Mouse (Mus musculus) brain, embryonic 14.5 days (tissue): Measurements from ENCODE around the gene Hist1h2ba. TPM values are rescaled to one million over a fixed set of nuclear protein-coding genes. Genes with fewer than 3 reads are reported as not detected.

Experiments
- DNase-seq: peaks from one replicate; pipeline ENCODE4 v3.0.0-alpha.2; 2011; ENCODE audit warnings: low read depth
- CTCF ChIP-seq: fragments of 200-500 bp; IDR thresholded peaks from 2 replicates; pipeline ENCODE4 v1.5.1; 2012; ENCODE audit warnings: inconsistent platforms, mild to moderate bottlenecking, moderate library complexity, borderline replicate concordance; ENCODE audit not compliant: insufficient read depth, insufficient read length; ENCODE audit errors: extremely low read depth
- POLR2A ChIP-seq: fragments of 200-500 bp; IDR thresholded peaks from 2 replicates; pipeline ENCODE4 v1.6.1; 2012; ENCODE audit warnings: mild to moderate bottlenecking, inconsistent platforms, borderline replicate concordance; ENCODE audit not compliant: poor library complexity, insufficient read depth, insufficient read length, severe bottlenecking; ENCODE audit errors: extremely low read depth
- polyA plus RNA-seq: library from polyadenylated mRNA; depleted of rRNA; stranded (reverse); fragments of >200 nt; gene quantifications from 2 replicates; pipeline ENCODE4 v1.2.3, GENCODE M21; 2012

Hist1h2ba gene
- polyA plus RNA-seq, 1 experiment = not detected

DNA sequence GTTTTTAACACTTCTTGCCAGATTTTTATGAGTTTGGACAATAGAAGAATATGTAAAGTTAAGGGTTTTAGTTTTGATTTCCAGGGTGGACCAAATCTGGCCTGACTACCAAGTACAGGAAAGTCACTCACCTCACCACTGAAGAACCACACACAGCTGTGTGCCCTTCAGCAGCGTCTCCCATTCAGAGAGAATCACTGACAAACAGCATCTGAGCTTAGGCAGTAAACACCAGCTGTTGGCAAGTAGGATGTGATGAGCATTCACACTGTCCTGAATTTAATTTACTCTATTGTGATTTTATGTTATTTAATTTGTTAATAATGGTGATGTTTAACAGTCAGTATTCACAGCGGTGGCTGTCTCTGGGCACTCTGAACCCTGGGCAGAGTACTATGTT lies 8.2 kb downstream of the Hist1h2ba start:
- no peak for TF ChIP-seq POLR2A
- DNase-seq = peak; percentile 42

DNA sequence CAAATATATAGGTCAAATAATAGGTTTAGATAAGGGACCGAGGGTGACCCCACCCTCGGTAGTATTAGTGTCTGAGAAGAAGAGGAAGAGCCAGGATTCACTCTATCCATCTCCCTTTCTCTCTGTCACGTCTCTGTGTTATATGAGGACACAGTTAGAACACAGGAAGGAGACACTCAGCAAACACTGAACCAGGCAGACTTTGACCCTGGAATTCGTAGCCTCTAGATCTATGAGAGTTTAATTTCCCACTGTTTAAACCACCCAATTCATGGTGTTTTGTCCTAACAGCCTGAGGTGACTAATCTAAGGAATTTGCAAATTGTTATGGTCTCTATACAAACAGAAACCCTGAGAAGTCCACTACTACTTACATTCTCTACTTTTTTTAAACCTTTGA lies 16.3 kb downstream of the Hist1h2ba start:
- no peak for TF ChIP-seq CTCF
- DNase-seq = no peak

DNA sequence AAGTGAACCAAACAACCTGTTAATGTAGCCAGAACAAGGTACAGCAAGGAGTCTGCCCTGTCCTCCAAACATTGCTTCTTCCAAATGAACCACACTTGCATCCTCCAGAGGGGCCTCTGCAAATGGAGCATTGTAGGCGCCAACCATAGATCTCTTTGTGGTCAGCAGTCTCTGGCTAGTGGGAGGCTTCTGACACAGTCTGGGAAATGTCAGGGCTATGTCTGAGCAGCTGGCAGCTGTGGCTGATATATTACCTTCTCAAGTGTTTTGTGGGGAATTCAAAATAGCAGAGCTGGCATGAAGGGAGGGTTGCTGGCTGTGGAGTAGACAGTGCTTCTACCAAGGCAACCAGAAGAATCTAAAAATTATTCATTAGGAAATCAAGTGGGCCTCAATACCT lies 17.8 kb downstream of the Hist1h2ba start:
- TF ChIP-seq CTCF = no peak
- no peak for DNase-seq

DNA sequence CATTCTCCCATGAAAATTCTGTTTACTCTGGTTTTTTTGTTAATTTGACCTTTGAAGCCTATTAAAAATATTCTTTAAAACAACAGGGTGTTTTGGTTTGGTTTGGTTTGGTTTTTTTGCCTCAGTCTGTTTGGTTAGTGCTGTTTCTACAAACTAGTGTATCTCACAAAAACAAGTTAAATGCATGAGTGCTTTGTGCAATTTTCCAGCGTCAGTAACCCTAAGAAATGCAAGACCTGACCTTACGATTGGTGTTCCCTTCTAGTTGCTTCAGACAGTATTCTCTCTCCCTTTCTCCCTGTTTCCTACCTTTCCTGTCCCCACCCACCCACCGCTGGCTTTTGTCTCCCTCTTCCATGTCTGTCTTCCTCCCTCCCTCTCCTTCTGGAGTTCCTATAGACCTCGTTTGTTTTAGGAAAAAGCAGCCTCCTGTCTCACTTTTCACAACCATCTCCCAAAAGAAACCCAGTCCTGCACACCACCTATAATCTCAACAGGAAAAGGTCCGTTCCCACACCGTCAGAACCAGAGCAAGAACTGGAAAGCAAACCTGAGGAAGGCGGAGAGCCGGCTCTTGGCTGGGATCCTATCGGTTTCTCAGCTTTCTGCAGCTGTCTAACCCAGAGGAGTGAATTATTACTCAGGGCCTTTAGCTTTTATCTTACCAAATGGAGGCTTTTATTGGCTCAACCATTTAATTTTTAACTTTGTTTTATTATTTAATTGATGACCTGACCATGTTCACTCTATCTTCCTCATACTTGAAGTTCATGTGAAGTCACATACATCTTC lies 19.4 kb downstream of the Hist1h2ba start, which contains the start of gene Slc17a4:
Gene Slc17a4 (minus strand): TSS at position 634 of the 792 bp plus-strand sequence.
- TF ChIP-seq POLR2A = no peak
- no peak for TF ChIP-seq CTCF
- no peak for DNase-seq

DNA sequence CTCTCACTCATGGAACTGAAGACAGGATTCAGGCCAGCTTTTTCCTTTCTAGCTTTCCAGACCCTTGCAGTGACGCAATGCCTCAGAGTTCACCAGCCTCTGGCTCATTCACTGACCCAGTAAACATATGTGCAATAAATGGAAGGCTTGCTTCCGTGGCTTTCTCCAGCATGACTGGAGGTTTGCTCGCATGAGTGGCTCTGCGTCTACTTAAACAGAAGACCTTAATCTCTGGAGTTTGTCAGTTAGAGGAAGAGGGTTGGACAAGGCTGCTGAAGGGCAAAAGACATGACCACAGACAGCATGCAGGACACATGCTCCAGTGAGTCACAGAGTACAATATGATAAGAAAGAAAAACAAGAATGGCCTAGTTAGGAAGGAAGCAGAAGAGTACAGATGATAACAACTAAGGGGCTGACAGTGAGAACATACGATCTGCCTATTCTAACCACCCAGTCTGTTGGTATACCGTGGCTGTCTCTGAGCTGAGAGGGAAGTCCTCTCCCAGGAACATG lies 20.1 kb downstream of the Hist1h2ba start:
- TF ChIP-seq CTCF (no peak), POLR2A (no peak)
- DNase-seq = no peak

DNA sequence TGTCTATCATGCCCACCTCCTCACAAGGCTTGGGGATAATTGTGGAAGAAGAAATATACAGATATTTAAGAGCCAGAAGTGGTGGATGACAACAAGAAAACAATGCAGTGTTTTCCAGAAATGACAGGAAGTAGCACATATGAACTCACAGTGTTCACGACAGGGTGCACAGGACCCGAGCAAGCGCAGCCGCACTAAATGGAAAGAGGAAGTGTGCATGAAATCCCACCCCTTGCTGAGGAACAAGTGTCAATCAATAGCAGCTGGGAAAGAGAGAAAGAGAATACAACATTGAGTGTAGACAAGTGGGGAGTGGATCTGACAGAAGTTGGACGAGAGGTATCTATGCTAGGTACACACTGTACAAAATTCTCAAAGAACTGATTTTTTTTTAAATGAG lies 22.6 kb downstream of the Hist1h2ba start:
- no peak for TF ChIP-seq POLR2A
- TF ChIP-seq CTCF = no peak
- no peak for DNase-seq

DNA sequence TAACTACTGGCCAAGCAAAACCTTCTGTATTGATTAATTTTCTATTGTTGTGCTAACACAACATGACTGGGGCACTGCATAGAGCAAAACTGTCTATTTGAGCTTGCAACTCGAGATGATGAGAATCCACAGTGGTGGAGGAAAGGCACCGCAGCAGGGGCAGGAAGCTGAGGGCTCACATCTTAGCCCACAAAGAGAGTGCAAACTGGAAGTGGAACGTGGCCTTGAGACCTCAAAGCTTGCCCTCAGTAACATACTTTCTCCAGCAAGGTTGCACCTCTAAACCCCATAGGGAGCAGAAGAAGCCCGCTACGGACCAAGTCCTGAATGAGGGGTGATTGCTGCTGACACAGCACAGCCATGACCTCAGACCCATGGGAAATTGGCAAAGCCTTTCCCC lies 23.8 kb downstream of the Hist1h2ba start:
- no peak for TF ChIP-seq CTCF
- no peak for TF ChIP-seq POLR2A

DNA sequence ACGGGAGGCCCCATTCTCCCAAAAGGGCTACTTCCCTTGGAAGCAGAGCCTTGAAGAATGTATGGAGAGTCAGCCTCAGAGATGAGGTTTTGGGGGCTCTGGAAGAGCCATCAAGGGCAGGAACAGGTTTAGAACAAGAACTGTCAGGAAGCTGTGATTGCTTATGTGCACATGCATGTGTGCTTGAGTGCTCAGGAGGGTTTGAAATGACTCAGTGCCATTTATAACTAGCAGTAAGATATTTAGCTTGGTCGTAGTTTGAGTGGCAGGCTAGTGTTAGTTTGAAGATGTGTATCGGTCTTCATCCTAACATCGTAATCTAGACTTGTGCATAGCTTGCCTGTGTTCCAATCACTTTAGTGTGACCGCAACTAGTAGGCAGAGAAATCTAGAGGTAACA lies 27.1 kb downstream of the Hist1h2ba start:
- DNase-seq = no peak
- no peak for TF ChIP-seq POLR2A
- no peak for TF ChIP-seq CTCF

More for the DNA sequence above, 23.8 kb downstream of the Hist1h2ba start:
- no peak for DNase-seq

DNA sequence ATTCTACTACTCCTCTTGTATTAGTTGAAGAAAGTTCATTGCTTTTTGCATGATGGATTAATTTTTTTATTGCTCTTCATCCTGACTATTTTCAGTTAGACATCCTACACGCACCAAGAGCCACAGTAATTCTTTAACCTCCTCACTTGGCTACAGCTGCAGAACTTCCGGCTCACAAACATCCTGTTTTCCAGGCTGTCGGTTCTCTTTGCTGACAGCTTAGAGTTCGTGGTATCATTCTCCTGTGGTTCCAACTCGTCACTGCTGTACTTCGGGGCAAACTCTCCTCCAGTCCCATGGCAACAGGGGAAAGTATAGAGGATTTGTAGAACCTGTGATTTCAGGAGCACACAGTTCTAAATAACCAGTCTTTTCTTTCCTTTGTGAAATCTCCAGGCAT lies 35.7 kb downstream of the Hist1h2ba start:
- TF ChIP-seq POLR2A (no peak), CTCF (no peak)
- DNase-seq = no peak

DNA sequence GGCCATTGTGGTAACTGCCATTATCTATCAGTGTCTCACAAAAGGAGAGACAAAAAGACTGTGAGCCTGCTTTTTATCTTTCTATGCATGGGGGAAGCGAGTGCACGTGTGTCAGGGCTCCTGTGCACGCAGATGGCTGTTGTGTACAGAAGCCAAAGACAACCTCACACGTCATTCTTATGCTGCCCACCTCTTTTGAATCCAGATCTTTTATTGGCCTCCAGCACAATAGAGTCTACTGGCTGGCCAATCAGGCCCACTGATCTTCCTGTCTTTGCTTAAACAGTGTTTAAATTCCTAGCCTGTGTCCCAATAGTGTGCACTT lies 40.7 kb downstream of the Hist1h2ba start:
- TF ChIP-seq POLR2A = no peak
- peak; percentile 70 for DNase-seq

DNA sequence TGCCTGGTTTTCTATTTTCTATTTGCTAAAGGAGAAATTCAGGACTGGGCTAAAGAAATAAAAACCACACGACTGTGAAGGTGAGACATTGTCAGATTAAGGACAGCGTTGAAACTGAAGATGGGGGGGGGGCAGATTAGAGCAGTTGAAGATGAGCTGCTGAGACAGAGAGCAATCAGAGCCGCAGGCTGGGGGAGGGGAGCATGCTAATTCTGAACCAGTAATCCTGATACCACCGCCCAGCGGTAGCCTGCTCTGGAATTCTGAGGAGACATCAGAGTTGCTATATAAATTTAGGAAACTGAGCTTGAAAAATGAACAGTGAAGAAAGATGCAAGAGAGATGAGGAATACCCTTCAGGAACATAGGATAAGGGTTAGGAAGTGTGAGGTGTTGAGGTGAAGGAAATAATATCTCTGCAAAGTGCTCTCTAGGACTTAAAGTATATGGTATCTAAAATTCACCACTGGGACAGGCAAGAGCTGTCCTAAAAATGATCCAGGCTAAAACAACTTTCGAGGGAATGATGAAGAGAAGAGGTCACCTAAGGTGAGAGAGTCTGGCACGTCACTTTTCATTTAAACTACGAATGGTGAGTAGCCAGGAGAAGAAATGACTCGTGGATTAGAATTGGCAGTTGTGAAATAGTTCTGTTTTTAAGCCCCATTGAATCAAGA lies 41.2 kb downstream of the Hist1h2ba start:
- no peak for DNase-seq
- no peak for TF ChIP-seq POLR2A
- TF ChIP-seq CTCF = no peak

DNA sequence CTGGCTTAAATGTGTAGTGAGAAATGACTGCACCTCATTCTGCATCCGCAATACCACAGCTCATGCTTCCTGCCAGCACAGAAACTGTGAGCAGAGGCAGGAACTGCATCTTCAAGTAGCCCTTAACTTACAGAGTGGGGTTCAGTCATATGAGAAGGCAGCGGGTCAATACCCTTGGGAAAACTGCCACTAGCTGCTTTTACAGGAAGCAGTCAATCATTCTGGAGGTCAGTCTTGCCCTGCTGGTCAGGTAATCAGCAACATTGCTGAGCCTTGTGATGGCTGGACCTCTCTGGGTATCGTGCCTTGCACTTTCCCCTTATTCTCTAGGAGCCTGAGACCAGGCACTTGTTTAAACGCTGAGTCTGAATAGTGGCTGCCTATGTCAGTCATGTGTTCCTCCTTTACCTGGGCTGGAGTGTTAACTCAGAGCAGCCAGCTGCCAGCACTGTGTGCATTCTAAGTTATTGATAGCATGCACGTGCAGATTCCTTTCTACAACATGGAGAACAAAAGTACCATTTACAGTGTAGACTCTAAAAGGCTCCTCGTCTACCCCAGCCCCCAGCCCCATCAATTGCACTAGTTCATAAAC lies 44.8 kb downstream of the Hist1h2ba start:
- no peak for DNase-seq
- TF ChIP-seq CTCF = no peak
- no peak for TF ChIP-seq POLR2A
